Mouse (Mus musculus) heart, embryonic 15.5 days (tissue): ENCODE results near the gene Ntmt1. TPM values are rescaled to one million over a fixed set of nuclear protein-coding genes. Genes with fewer than 3 reads are reported as not detected.
A peak's percentile ranks its signal among the peaks of the same experiment; 100 is the strongest.

ENCODE experiments used
- ATAC-seq: fragments of 200-750 bp; cut with Nextera tagmentation; replicated peaks from 2 replicates; pipeline ENCODE4 v1.8.0; 2017; ENCODE audit warnings: low read depth, moderate TSS enrichment; ENCODE audit not compliant: insufficient number of reproducible peaks, insufficient read depth, low FRiP score
- H3K27ac ChIP-seq: fragments of 300-500 bp; sonication (generic); 2 replicates; pipeline ENCODE4 v1.5.1; 2015; ENCODE audit warnings: mild to moderate bottlenecking, inconsistent platforms
- H3K27me3 ChIP-seq: fragments of 300-500 bp; sonication (generic); 2 replicates; pipeline ENCODE4 v1.6.1; 2015; ENCODE audit warnings: inconsistent platforms
- H3K36me3 ChIP-seq: fragments of 300-500 bp; sonication (generic); 2 replicates; pipeline ENCODE4 v1.6.1; 2015; ENCODE audit warnings: mild to moderate bottlenecking, inconsistent platforms
- H3K4me1 ChIP-seq: fragments of 300-500 bp; sonication (generic); replicated peaks from 2 replicates; pipeline ENCODE4 v1.6.1; 2015; ENCODE audit warnings: inconsistent platforms
- H3K4me2 ChIP-seq: fragments of 300-500 bp; sonication (generic); 2 replicates; pipeline ENCODE4 v1.6.1; 2015; ENCODE audit warnings: inconsistent platforms, mild to moderate bottlenecking, moderate library complexity
- H3K4me3 ChIP-seq: fragments of 300-500 bp; sonication (generic); 2 replicates; pipeline ENCODE4 v1.5.1; 2015; ENCODE audit warnings: mild to moderate bottlenecking, inconsistent platforms
- H3K9ac ChIP-seq: fragments of 300-500 bp; sonication (generic); 2 replicates; pipeline ENCODE4 v1.6.1; 2015; ENCODE audit warnings: mild to moderate bottlenecking, inconsistent platforms
- H3K9me3 ChIP-seq: fragments of 300-500 bp; sonication (generic); replicated peaks from 2 replicates; pipeline ENCODE4 v1.6.1; 2016; ENCODE audit warnings: inconsistent platforms
- WGBS: fragments of 180-500 bp; shearing (Covaris S2); methylation state at CpG from one replicate; pipeline ENCODE4 v1.1.7; 2015; ENCODE audit warnings: mixed read lengths; 5-methylcytosine and 5-hydroxymethylcytosine counted together
- polyA plus RNA-seq: library from polyadenylated mRNA; unstranded; fragments of >200 nt; fragmentation: Nextera tagmentation; extraction: Ambion mirVana; gene quantifications from 2 replicates; pipeline ENCODE4 v1.2.1, GENCODE M21; 2015

The Ntmt1 gene
- polyA plus RNA-seq, 1 experiment from 2014 or later, result 75.8 TPM

DNA sequence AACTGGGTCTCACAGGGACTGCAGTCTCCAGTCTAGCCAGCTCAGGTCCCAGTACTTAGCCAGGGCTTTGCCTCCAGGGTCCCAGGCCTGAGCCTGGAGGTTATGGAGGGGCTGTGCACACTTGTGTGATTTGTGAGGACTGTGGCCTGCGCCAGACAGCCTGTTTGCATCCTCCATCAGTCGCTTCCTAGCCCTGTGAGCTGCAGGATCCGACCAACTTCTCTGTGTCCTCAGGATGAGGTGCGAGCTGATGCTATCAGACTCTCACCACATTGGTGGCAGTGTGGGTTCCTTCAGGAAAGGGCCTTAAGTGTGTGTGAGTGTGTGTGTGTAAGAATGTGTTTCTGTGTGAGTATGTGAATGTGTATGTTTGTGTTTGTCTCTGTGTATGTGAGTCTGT, 20.2 kb upstream of the Ntmt1 start:
- Histone ChIP-seq H3K9ac (no peak overlapping the region), H3K27me3 (no peaks in the 10 kb centered on the region), H3K4me1 (peaks cover 18% of the 10 kb centered on the region), H3K36me3 (no peaks in the 10 kb centered on the region), H3K4me3 (no peak overlapping the region), H3K27ac (no peak overlapping the region), H3K9me3 (no peaks in the 10 kb centered on the region), H3K4me2 (no peak overlapping the region)
- 42% methylated on average over 4 of the region's 4 CpGs for WGBS
- ATAC-seq, result no peak

DNA sequence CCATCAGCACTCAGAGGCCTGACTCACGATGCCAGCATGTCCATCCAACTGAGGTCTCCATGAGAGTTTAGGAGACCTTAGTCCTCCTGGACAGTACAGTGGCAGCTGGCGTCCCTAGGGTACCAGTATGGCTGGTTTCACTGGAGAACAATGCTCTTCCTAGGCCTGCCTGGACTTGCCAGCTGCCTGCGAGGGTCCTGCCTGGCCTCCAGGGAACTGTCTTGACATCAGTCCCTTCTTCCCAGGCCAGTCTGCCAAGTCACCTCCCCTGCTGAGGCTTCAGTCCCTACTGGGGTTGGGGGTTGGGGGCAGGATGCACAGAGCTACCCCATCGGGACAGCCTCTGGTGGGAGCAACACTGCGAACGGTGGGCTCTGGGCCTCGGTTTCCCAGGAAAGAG, 15.6 kb upstream of the Ntmt1 start:
- Histone ChIP-seq H3K27me3 (no peaks in the 10 kb centered on the region), H3K9me3 (no peaks in the 10 kb centered on the region), H3K36me3 (no peaks in the 10 kb centered on the region), H3K9ac (no peak overlapping the region), H3K4me2 (no peak overlapping the region), H3K4me1 (peaks cover 24% of the 10 kb centered on the region), H3K27ac (no peak overlapping the region), H3K4me3 (no peak overlapping the region)
- ATAC-seq, result no peak
- WGBS, result 80% methylated on average over 7 of the region's 7 CpGs

DNA sequence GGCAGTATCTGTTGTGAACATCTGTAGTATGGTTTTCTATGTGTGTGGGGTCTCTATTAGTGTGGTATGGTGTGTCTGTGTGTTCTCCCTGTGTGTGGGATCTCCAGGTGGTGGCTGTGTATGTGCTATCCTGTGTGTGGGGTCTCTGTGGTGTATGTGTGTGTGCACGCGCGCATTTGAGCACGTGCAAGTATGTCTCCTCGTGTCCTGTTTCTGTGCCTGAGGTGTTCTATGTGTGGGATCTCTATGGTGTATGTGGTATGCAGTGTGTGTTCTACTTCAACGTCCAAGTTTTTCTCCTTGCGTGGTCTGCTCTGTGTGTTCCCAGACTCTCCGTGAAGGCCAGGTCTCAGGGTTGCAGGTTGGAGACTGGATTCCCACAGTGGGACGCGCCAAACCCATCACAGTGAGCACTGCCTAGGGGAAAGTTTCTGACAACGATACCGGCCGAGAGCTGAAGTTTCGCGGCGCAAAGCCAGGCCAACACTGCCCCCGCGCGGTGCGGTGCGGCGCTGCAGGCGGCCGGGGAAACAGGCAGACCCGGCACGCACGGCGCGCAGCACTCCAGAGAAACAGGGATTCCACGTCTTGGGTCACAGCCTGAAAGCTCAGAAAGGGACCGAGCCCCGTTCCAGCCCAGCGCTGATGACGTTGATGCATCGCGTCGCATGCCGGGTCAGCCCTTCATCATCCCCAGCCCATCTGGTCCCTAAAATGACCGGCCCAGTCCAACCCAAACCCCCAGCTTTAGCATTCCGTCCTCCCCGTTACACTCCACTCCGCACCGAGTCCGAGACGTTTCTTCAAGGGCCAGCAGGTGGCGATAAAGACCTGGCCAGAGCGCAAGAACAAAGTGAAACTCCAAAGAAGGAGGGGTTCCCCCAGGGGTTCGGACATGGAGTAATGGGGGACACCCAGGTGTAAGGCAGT, 13.2 kb upstream of the Ntmt1 start:
- Histone ChIP-seq H3K9ac (peak overlapping the region; percentile 61), H3K4me2 (peak overlapping the region; percentile 78), H3K27ac (peak overlapping the region; percentile 62), H3K27me3 (peaks cover 13% of the 10 kb centered on the region; the same call in 1 of the 2 replicates), H3K36me3 (no peaks in the 10 kb centered on the region), H3K4me3 (peak overlapping the region; percentile 51), H3K4me1 (peaks cover 24% of the 10 kb centered on the region), H3K9me3 (no peaks in the 10 kb centered on the region)
- 5% methylated on average over 48 of the region's 48 CpGs for WGBS
- peak; percentile 73 for ATAC-seq

DNA sequence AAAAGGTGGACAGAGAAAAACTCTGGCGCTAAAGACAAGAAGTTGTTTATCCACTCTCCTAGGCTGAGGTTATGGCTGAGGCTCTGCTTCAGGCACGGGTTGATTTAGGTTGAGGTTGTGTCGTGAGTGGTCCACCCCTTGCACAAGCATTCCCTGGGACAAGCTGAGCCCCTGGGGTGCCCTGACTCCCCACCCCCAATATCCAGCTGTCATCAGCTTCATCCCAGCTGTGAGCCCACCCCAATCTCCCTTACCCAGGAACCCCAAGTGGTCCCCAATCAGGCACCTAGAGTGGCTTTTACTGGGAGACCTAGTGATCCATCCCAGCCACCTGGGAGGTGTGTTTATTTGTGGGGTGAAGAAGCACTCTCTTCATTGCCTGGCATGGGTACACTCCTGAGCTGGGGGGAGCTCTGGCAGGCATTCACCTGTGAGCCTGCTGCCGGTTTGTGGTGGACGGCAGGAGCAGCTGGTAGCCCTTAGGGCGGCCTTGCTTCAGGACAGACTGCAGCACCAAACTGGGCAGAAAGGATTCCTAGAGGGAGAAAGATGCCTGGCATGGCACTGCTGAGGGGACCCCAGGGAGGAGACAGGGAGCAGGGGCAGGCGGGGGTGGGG, 12.2 kb upstream of the Ntmt1 start:
- ATAC-seq, result no peak
- Histone ChIP-seq H3K9ac (no peak overlapping the region; the same call in 1 of the 2 replicates), H3K4me3 (no peak overlapping the region), H3K9me3 (no peaks in the 10 kb centered on the region), H3K27me3 (peaks cover 22% of the 10 kb centered on the region), H3K36me3 (no peaks in the 10 kb centered on the region), H3K4me1 (peaks cover 24% of the 10 kb centered on the region), H3K4me2 (peak overlapping the region; percentile 78), H3K27ac (no peak overlapping the region)
- 80% methylated on average over 7 of the region's 7 CpGs for WGBS

DNA sequence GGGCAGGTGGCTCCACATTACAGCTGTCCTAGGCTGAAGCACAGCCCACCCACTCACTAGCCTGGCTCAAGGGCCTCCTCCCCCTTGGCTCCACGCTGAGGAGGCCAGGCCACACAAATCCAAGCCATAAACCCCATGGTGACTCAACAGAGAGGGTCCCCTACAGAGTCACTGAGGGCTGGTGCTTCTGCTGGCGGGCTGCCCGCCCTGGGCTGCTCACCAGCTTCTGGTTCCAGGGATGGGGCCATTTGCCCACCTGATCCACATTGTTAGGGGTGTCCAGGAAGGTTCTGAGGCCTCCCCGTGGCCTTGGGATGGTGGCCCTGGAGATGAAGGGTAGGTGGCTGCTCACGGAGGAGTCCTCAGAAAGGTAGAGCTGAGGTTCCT, 11.7 kb upstream of the Ntmt1 start:
- no peak overlapping the region for H3K9ac ChIP-seq
- H3K4me1 ChIP-seq, result peaks cover 26% of the 10 kb centered on the region

DNA sequence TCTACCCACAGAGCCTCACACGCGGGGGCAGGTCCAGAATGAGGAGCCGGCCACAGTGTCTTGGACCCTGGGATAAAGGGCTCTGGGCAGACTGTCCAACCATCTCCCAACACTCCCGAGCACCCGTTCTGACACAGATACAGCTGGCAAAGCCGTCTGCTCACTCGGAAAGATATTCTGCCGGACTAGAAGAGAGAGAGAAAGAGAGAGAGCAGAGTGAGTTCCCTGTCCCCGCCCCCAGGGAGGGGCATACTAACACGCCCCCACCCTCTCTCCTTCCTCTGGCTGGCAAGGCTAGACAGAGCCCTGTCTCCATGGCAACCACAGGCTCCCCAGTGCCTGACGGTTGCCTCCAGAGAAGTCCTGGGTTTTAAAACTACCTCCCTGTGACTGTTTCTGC, 11.2 kb upstream of the Ntmt1 start:
- H3K4me1 ChIP-seq, result peaks cover 31% of the 10 kb centered on the region
- WGBS, result 5% methylated on average over 11 of the region's 11 CpGs
- peak overlapping the region; percentile 52 for H3K4me2 ChIP-seq
- ATAC-seq, result peak; percentile 45
- H3K27ac ChIP-seq, result no peak overlapping the region
- H3K9ac ChIP-seq, result no peak overlapping the region
- H3K9me3 ChIP-seq, result no peaks in the 10 kb centered on the region
- peaks cover 32% of the 10 kb centered on the region for H3K27me3 ChIP-seq
- no peaks in the 10 kb centered on the region for H3K36me3 ChIP-seq
- H3K4me3 ChIP-seq, result 0 out of 2 replicates have a peak overlapping the region, but pooled peaks have one; percentile 8

More for the DNA sequence above, 11.7 kb upstream of the Ntmt1 start:
- ATAC-seq, result no peak
- no peak overlapping the region for H3K27ac ChIP-seq
- H3K9me3 ChIP-seq, result no peaks in the 10 kb centered on the region
- no peak overlapping the region for H3K4me3 ChIP-seq
- 72% methylated on average over 5 of the region's 5 CpGs for WGBS
- H3K27me3 ChIP-seq, result peaks cover 27% of the 10 kb centered on the region
- no peaks in the 10 kb centered on the region for H3K36me3 ChIP-seq
- peak overlapping the region; percentile 52; the same call in 1 of the 2 replicates for H3K4me2 ChIP-seq

DNA sequence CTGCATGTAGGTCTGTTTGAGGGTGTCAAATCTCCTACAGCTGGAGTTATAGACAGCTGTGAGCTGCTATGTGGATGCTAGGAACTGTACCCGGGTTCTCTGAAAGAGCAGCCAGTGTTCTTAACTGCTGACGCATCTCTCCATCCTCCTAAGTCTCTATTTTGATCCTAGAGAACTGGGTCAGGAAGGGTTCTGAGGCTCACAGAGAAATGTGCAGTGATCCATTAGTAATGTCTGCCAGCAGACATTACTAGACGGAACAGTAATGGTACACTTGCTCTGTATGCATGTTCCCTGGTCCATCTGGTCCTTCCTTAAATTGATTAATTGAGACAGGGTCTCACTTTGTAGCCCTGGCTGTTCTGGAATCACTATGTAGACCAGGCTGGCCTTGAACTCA, 8.2 kb upstream of the Ntmt1 start:
- H3K27ac ChIP-seq, result no peak overlapping the region
- H3K4me1 ChIP-seq, result peaks cover 34% of the 10 kb centered on the region
- 79% methylated on average over 3 of the region's 3 CpGs for WGBS
- H3K27me3 ChIP-seq, result peaks cover 45% of the 10 kb centered on the region
- no peak overlapping the region for H3K4me3 ChIP-seq
- no peak for ATAC-seq
- H3K36me3 ChIP-seq, result no peaks in the 10 kb centered on the region
- no peak overlapping the region for H3K9ac ChIP-seq
- H3K4me2 ChIP-seq, result no peak overlapping the region
- H3K9me3 ChIP-seq, result no peaks in the 10 kb centered on the region

DNA sequence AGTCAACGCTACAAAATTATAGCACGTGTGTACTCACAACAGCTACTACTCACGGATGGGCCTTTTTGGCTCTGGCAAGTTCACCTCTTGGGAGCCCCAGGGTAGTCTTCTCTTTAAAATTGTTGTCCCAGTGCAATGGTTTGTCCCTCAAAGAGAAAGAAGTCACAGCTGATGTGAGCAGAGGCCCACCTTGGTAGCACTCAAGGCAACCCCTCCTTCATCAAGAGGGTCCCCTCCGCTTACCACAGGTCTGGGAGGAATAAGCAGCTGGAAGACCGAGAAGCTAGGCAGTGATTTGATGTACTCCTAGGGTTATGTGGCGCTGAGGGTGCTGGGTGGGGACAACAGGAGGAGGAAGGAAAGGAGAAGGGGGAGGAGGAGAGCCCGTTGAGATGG, 7.0 kb upstream of the Ntmt1 start:
- WGBS, result 37% methylated on average over 7 of the region's 7 CpGs
- Histone ChIP-seq H3K4me2 (peak overlapping the region; percentile 100), H3K27ac (no peak overlapping the region), H3K36me3 (no peaks in the 10 kb centered on the region), H3K9ac (no peak overlapping the region), H3K9me3 (no peaks in the 10 kb centered on the region), H3K4me3 (peak overlapping the region; percentile 58), H3K27me3 (peaks cover 45% of the 10 kb centered on the region), H3K4me1 (peaks cover 28% of the 10 kb centered on the region)
- no peak for ATAC-seq

DNA sequence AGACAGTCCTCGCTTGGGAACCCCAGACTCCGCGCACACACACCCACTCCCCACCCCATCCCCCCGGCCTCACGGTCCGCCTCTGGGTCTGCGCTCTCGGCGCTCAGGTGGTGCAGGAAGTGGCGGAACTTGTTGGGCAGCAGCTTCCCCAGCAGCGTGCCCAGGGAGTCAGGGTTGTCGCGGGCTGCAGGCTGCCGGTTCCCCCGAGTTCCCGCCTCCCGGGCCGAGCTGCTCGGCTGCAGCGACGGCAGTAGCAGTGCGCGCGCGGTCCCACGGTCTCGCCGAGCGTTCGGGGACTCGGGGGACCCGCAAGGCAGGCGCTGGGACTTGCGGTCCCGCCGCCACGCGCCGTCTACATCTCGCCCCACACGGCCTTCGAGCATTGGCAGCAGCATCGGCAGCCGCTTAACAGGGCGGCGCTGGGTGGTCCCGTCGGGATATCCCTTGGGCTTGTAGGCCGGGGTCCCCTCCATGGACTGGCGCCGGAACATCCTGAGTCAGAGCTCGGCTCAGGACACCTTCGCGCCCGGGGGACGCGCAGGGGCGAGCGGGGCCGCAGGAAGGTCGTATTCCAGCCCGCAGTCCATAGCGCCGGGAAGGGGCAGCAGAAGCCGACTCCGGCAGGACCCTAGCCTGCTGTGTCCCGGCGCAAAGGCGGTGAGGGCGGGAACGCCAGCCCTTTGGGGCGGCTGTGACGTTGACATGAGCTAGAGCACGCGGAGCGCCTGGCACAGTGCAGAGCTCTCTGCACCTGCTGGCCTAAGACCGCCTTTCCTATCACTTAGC, 6.4 kb upstream of the Ntmt1 start:
- no peaks in the 10 kb centered on the region for H3K36me3 ChIP-seq
- peaks cover 45% of the 10 kb centered on the region for H3K27me3 ChIP-seq
- peak overlapping the region; percentile 64 for H3K9ac ChIP-seq
- no peaks in the 10 kb centered on the region for H3K9me3 ChIP-seq
- WGBS, result 1% methylated on average over 77 of the region's 77 CpGs
- H3K4me2 ChIP-seq, result peak overlapping the region; percentile 100
- peaks cover 22% of the 10 kb centered on the region for H3K4me1 ChIP-seq
- H3K27ac ChIP-seq, result no peak overlapping the region
- H3K4me3 ChIP-seq, result peak overlapping the region; percentile 58
- ATAC-seq, result peak; percentile 48; the same call in 1 of the 2 replicates

DNA sequence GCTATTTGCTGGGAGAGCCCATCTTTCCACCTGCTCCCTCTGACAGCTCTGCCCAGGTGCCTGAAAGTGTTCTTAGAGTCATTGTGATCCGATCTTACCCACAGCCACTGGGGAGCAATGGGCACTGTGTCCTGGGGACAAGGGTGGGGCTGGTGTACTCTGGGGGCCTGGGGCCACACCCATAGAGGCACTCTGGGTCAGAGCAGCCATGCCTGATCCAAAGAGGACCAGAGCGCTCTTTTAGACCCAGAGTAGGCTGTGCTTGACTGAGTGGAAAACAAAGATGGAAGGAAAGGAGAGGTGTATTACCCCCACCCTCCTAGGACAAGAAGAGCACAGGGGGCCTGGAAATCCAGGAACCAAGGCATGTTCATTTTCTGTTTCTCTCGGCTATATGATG, 4.0 kb upstream of the Ntmt1 start, which contains the start of gene 1700001O22Rik:
1700001O22Rik (minus strand) TSS at position 58 of the 400 bp plus-strand sequence.
- Histone ChIP-seq H3K27me3 (peaks cover 40% of the 10 kb centered on the region), H3K4me1 (peaks cover 25% of the 10 kb centered on the region), H3K27ac (no peak within 1 kb of the TSS), H3K9me3 (no peaks in the 10 kb centered on the region), H3K9ac (no peak within 1 kb of the TSS), H3K4me2 (no peak within 1 kb of the TSS), H3K36me3 (no peaks in the 10 kb centered on the region), H3K4me3 (no peak within 1 kb of the TSS)
- ATAC-seq, result no peak
- 80% methylated on average over 3 of the region's 3 CpGs for WGBS

DNA sequence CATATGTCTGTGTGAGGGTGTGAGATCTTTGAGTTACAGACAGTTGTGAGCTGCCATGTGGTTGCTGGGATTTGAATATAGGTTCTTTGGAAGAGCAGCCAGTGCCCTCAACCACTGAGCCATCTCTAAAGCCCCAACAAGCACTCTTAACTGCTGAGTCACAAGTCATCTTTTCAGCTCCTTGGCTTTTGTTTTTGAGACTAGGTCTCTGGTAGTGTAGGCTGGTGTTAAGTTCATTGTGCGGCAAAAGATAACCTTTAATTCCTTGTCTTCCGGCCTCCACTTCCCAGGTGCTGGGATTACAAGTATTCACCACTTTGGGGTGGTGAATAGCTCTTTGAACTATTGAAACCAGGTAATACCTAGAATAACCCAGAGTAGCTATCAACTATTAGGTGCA, 1.6 kb upstream of the Ntmt1 start:
- H3K9me3 ChIP-seq, result no peaks in the 10 kb centered on the region
- no peak for ATAC-seq
- H3K27me3 ChIP-seq, result peaks cover 17% of the 10 kb centered on the region
- H3K4me3 ChIP-seq, result no peak overlapping the region
- WGBS, result 90% methylated on average over 2 of the region's 2 CpGs
- H3K36me3 ChIP-seq, result no peaks in the 10 kb centered on the region
- no peak overlapping the region for H3K9ac ChIP-seq
- no peak overlapping the region for H3K4me2 ChIP-seq
- H3K4me1 ChIP-seq, result peaks cover 36% of the 10 kb centered on the region
- no peak overlapping the region for H3K27ac ChIP-seq
